Mouse (Mus musculus) thymus, adult 2 months (tissue): Measurements from ENCODE around the gene Gpc6.

Source experiments
- CTCF ChIP-seq: fragments of 200-500 bp; IDR thresholded peaks from 2 replicates; pipeline ENCODE4 v1.5.1; 2012; ENCODE audit warnings: mild to moderate bottlenecking, control low read depth, low read length, moderate library complexity, borderline replicate concordance; ENCODE audit not compliant: control insufficient read depth, poor library complexity, insufficient read depth; ENCODE audit errors: extremely low read depth
- POLR2A ChIP-seq: fragments of 200-500 bp; IDR thresholded peaks from 2 replicates; pipeline ENCODE4 v1.6.1; 2012; ENCODE audit warnings: mild to moderate bottlenecking, low read length, control low read depth, moderate library complexity; ENCODE audit not compliant: control insufficient read depth, poor library complexity, insufficient read depth; ENCODE audit errors: extremely low read depth

DNA sequence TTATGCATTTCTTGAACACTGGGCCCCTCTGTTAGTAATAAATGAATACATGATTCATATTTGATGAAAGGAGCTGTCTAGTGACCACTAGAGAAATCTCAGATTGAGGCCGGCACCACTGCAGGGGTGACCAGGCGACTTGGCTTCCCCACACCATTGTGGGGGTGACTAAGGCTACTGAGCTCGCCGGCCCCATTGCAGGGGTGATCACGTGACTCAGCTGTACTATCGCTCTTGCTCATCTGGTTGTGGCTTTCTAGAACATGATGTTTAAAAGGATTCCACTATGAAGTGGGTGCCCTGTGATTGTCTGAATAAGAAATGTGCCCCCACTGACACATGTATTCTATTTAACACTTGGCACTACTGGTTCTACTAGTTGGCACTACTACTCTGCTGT, 656.6 kb downstream of the Gpc6 start:
- TF ChIP-seq CTCF (no peak), POLR2A (no peak)
